Mouse (Mus musculus) MEL (cell line): ENCODE data around the gene Nr2f6. TPM values are rescaled to one million over a fixed set of nuclear protein-coding genes. Genes with fewer than 3 reads are reported as not detected.

Experiments used
- DNase-seq: peaks from one replicate; pipeline ENCODE4 v3.0.0; 2011; ENCODE audit warnings: low read depth, low spot score
- H3K27ac ChIP-seq: 2 replicates; pipeline ENCODE4 v1.5.1; 2012; ENCODE audit warnings: low read depth, mild to moderate bottlenecking, control low read depth, low read length, moderate library complexity; ENCODE audit not compliant: control insufficient read depth
- H3K27me3 ChIP-seq, 2 experiments: fragments of 150-350 bp in 1 of 2; sonication (generic) in 1 of 2; 2 replicates each; pipeline ENCODE4 v1.6.1; 2012; ENCODE audit warnings: low read length in 2 of 2, mild to moderate bottlenecking in 2 of 2, improper control_type of control experiment in 1 of 2, moderate library complexity in 1 of 2; ENCODE audit not compliant: insufficient read depth in 2 of 2, control insufficient read depth in 1 of 2
- H3K36me3 ChIP-seq, 2 experiments: 2 replicates each; pipeline ENCODE4 v1.6.1; 2012 to 2014; ENCODE audit warnings: low read length in 2 of 2, improper control_type of control experiment in 1 of 2, inconsistent platforms in 1 of 2, mild to moderate bottlenecking in 1 of 2; ENCODE audit not compliant: insufficient read depth in 2 of 2, control insufficient read depth in 1 of 2
- H3K4me1 ChIP-seq, 2 experiments: fragments of 150-350 bp in 1 of 2; sonication (generic) in 1 of 2; 2 replicates each; pipeline ENCODE4 v1.6.1; 2012; ENCODE audit warnings: low read length in 2 of 2, improper control_type of control experiment in 1 of 2, mild to moderate bottlenecking in 1 of 2; ENCODE audit not compliant: insufficient read depth in 2 of 2, control insufficient read depth in 1 of 2
- H3K4me3 ChIP-seq, 2 experiments: fragments of 150-350 bp in 1 of 2; sonication (generic) in 1 of 2; 2 replicates each; pipeline ENCODE4 v1.5.1; 2012; ENCODE audit warnings: low read depth in 2 of 2, low read length in 2 of 2, mild to moderate bottlenecking in 2 of 2, moderate library complexity in 2 of 2, control low read depth in 1 of 2, improper control_type of control experiment in 1 of 2; ENCODE audit not compliant: control insufficient read depth in 1 of 2, insufficient read depth in 1 of 2
- H3K79me2 ChIP-seq: 2 replicates; pipeline ENCODE4 v1.6.1; 2012; ENCODE audit warnings: mild to moderate bottlenecking, low read length, moderate library complexity; ENCODE audit not compliant: control insufficient read depth, poor library complexity, insufficient read depth
- H3K9ac ChIP-seq: 2 replicates; pipeline ENCODE4 v1.6.1; 2012; ENCODE audit warnings: low read depth, mild to moderate bottlenecking, control low read depth, low read length, moderate library complexity; ENCODE audit not compliant: control insufficient read depth, poor library complexity, severe bottlenecking
- H3K9me3 ChIP-seq: fragments of 150-350 bp; sonication (generic); replicated peaks from 2 replicates; pipeline ENCODE4 v1.6.1; 2012; ENCODE audit warnings: mild to moderate bottlenecking, low read length, improper control_type of control experiment, moderate library complexity; ENCODE audit not compliant: insufficient read depth
- BHLHE40 ChIP-seq: IDR thresholded peaks from 2 replicates; pipeline ENCODE4 v1.6.1; 2012; ENCODE audit warnings: low read depth, mild to moderate bottlenecking, inconsistent platforms, low read length, improper control_type of control experiment, borderline replicate concordance
- CHD2 ChIP-seq: IDR thresholded peaks from 2 replicates; pipeline ENCODE4 v1.6.1; 2011; ENCODE audit warnings: low read length, improper control_type of control experiment
- CTCF ChIP-seq, 3 experiments: IDR thresholded peaks in 2 of 3; conservative IDR thresholded peaks in 1 of 3; 2 replicates each; pipeline ENCODE4 v1.5.1; 2011 to 2012; ENCODE audit warnings: low read length in 3 of 3, low read depth in 2 of 3, mild to moderate bottlenecking in 2 of 3, improper control_type of control experiment in 1 of 3, inconsistent platforms in 1 of 3, mixed read lengths in 1 of 3, moderate library complexity in 1 of 3; ENCODE audit not compliant: control insufficient read depth in 1 of 3, insufficient read depth in 1 of 3, poor library complexity in 1 of 3, severe bottlenecking in 1 of 3
- ELF1 ChIP-seq: IDR thresholded peaks from 2 replicates; pipeline ENCODE4 v1.6.1; 2014; ENCODE audit warnings: low read depth, mild to moderate bottlenecking, inconsistent platforms, low read length, improper control_type of control experiment, moderate library complexity
- ETS1 ChIP-seq: IDR thresholded peaks from 2 replicates; pipeline ENCODE4 v1.6.1; 2012; ENCODE audit warnings: low read depth, mild to moderate bottlenecking, inconsistent platforms, low read length, improper control_type of control experiment, moderate library complexity
- GABPA ChIP-seq: IDR thresholded peaks from 2 replicates; pipeline ENCODE4 v1.6.1; 2012; ENCODE audit warnings: low read depth, mild to moderate bottlenecking, inconsistent platforms, low read length, improper control_type of control experiment, moderate library complexity
- GATA1 ChIP-seq: IDR thresholded peaks from 2 replicates; pipeline ENCODE4 v1.6.1; 2011; ENCODE audit warnings: low read depth, low read length, improper control_type of control experiment
- MAX ChIP-seq: IDR thresholded peaks from 2 replicates; pipeline ENCODE4 v1.6.1; 2011; ENCODE audit warnings: low read length, improper control_type of control experiment
- MAZ ChIP-seq: IDR thresholded peaks from 2 replicates; pipeline ENCODE4 v1.6.1; 2012; ENCODE audit warnings: low read depth, mild to moderate bottlenecking, inconsistent platforms, low read length, improper control_type of control experiment
- MXI1 ChIP-seq: IDR thresholded peaks from 2 replicates; pipeline ENCODE4 v1.6.1; 2011; ENCODE audit warnings: mild to moderate bottlenecking, low read depth, low read length, improper control_type of control experiment
- NRF1 ChIP-seq: IDR thresholded peaks from 2 replicates; pipeline ENCODE4 v1.6.1; 2014; ENCODE audit warnings: low read depth, mild to moderate bottlenecking, inconsistent platforms, low read length, improper control_type of control experiment, moderate library complexity; ENCODE audit not compliant: poor library complexity, insufficient read depth, severe bottlenecking
- TAL1 ChIP-seq: IDR thresholded peaks from 2 replicates; pipeline ENCODE4 v1.6.1; 2012; ENCODE audit warnings: mild to moderate bottlenecking, inconsistent platforms, low read length, moderate library complexity, mixed read lengths
- TCF12 ChIP-seq: IDR thresholded peaks from 2 replicates; pipeline ENCODE4 v1.6.1; 2014; ENCODE audit warnings: low read depth, mild to moderate bottlenecking, inconsistent platforms, low read length, improper control_type of control experiment, moderate library complexity
- USF1 ChIP-seq: IDR thresholded peaks from 2 replicates; pipeline ENCODE4 v1.6.1; 2014; ENCODE audit warnings: low read depth, mild to moderate bottlenecking, inconsistent platforms, low read length, improper control_type of control experiment, moderate library complexity
- ZC3H11A ChIP-seq: IDR thresholded peaks from 2 replicates; pipeline ENCODE4 v1.6.1; 2012; ENCODE audit warnings: low read depth, mild to moderate bottlenecking, inconsistent platforms, low read length, improper control_type of control experiment
- polyA plus RNA-seq, 2 experiments: library from polyadenylated mRNA; stranded (reverse) in 1 of 2; unstranded in 1 of 2; fragments of >175 nt in 1 of 2; fragments of >200 nt in 1 of 2; gene quantifications; 2 replicates each; pipeline versions ENCODE4 v1.2.1 to v1.2.4; 2012; ENCODE audit warnings: low replicate concordance in 2 of 2, low read depth in 1 of 2; ENCODE audit not compliant: insufficient read length in 2 of 2, insufficient read depth in 1 of 2, missing spikeins in 1 of 2
- total RNA-seq: library from RNA; depleted of rRNA; stranded (reverse); fragments of 300-350 nt; gene quantifications from 2 replicates; pipeline ENCODE4 v1.2.3, GENCODE M21; 2012

Gene Nr2f6
- total and polyA plus RNA-seq, 3 experiments = 29.6 to 48.3 TPM; not detected in 1

- TF ChIP-seq TAL1 = no peak
- Histone ChIP-seq H3K4me3 (no peak overlapping the region), H3K79me2 (peaks cover 26% of the 10 kb centered on the region)
These were observed 26.5 kb upstream of the Nr2f6 start for GRCm38 (mm10) chr8:71408231-71408630.

GRCm38 (mm10) chr8:71407441-71407840 lies 25.7 kb upstream of the Nr2f6 start:
- no peaks in the 10 kb centered on the region for H3K27me3 ChIP-seq
- H3K4me3 ChIP-seq = no peak overlapping the region
- peaks cover 0 to 11% of the 10 kb centered on the region in 2 experiments; a peak in 2 of 4 replicates for H3K36me3 ChIP-seq
- TF ChIP-seq MAX (no peak), ELF1 (no peak), TCF12 (no peak), MXI1 (no peak), CHD2 (no peak), ZC3H11A (no peak), NRF1 (no peak), MAZ (no peak), GABPA (no peak), GATA1 (no peak), ETS1 (no peak), USF1 (no peak), BHLHE40 (no peak), CTCF (IDR thresholded peaks at IDR 0.05 in 2 of 3, conservative IDR thresholded peaks at IDR 0.05 in 1 of 3; ENCODE audit: control insufficient read depth in 1 of 3, insufficient read depth in 1 of 3, low read depth in 2 of 3, low read length in 3 of 3, poor library complexity in 1 of 3, severe bottlenecking in 1 of 3) (no peak)
- TF ChIP-seq, all 39 proteins: peak for 0
- no peak overlapping the region for H3K27ac ChIP-seq
- no peak overlapping the region for H3K9ac ChIP-seq
- H3K9me3 ChIP-seq = no peaks in the 10 kb centered on the region
- no peak for DNase-seq
- peaks cover 26% of the 10 kb centered on the region for H3K79me2 ChIP-seq
- peaks cover 0 to 22% of the 10 kb centered on the region in 2 experiments; a peak in 2 of 4 replicates for H3K4me1 ChIP-seq

More at GRCm38 (mm10) chr8:71408231-71408630, 26.5 kb upstream of the Nr2f6 start:
- H3K4me1 ChIP-seq = peaks cover 0 to 22% of the 10 kb centered on the region in 2 experiments; a peak in 2 of 4 replicates
- DNase-seq = no peak
- H3K9ac ChIP-seq = no peak overlapping the region
- H3K36me3 ChIP-seq = peaks cover 0 to 11% of the 10 kb centered on the region in 2 experiments; a peak in 2 of 4 replicates
- H3K9me3 ChIP-seq = no peaks in the 10 kb centered on the region
- no peaks in the 10 kb centered on the region for H3K27me3 ChIP-seq
- H3K27ac ChIP-seq = no peak overlapping the region
